Mouse (Mus musculus): Measurements from ENCODE around the gene Rad17.

The Rad17 gene

GRCm38 (mm10) chr13:100570713-100571112 is 80.1 kb downstream of the Rad17 start:
- in situ Hi-C loops (cut with MseI, MboI), result no loop called here

- in situ Hi-C loops (cut with MseI, MboI), result no loop called here
These were observed 82.5 kb downstream of the Rad17 start for GRCm38 (mm10) chr13:100568359-100568758.

All from mouse trophoblast stem cell (cell line).